Comparison of ENCODE assay signal across 8 mouse cellular contexts in genomic region chr13:63430681-63431029, GRCm38 (mm10).
DNase-seq lines count a peak whose midpoint lies in the region; ATAC-seq lines count a peak whose summit lies in the region.

No protein-coding gene starts in this region.

- intact Hi-C loops in left cerebral cortex, postnatal 14 days (cut with DNase I): loop anchor here (5.0 kb wide), 1 partner anchor 132 kb away; no protein-coding TSS in a partner anchor
- intact Hi-C loops in left cerebral cortex, postnatal 4 days (cut with DNase I): loop anchor here (10.0 kb wide), 1 partner anchor 134 kb away; no protein-coding TSS in a partner anchor
- intact Hi-C loops in gastrocnemius, postnatal 14 days (cut with DNase I; ENCODE audit: low total_unique reads): no loop called here

- ATAC-seq in hematopoietic stem cell, adult 5-6 weeks (replicated peaks in 1 of 2; ENCODE audit: insufficient read depth in 1 of 2, low FRiP score in 2 of 2, low TSS enrichment in 1 of 2, low read depth in 1 of 2, poor library complexity in 2 of 2, severe bottlenecking in 2 of 2): peak; percentile 30 to 41; a peak in 1 of 4 replicates
- ATAC-seq in megakaryocyte-erythroid progenitor cell, adult 5-6 weeks (replicated peaks; ENCODE audit: low FRiP score, low TSS enrichment, poor library complexity, severe bottlenecking): peak; percentile 27; the same call in 1 of the 2 replicates

- DNase-seq in left cerebral cortex, postnatal 14 days (ENCODE audit: low spot score in 2 of 2): peak; percentile 8 to 20
- DNase-seq in left cerebral cortex, postnatal 4 days: no peak
- DNase-seq in brain, adult 2 months (ENCODE audit: low read depth, low spot score): peak; percentile 61
- no peak for DNase-seq in ovary, postnatal 36 days (ENCODE audit: low spot score)
- no peak for DNase-seq in cerebellum, adult 9-11 months
- DNase-seq in gastrocnemius, postnatal 14 days: no peak

Comparison
In these comparisons a context has a peak if more than half of its experiments do, and no peak if none do; other contexts are left out.
1. DNase-seq: peak in left cerebral cortex, postnatal 14 days (2 of 2) and brain, adult 2 months (single experiment); none in left cerebral cortex, postnatal 4 days (single experiment), ovary, postnatal 36 days (single experiment), cerebellum, adult 9-11 months (single experiment) and gastrocnemius, postnatal 14 days (single experiment).